Mouse (Mus musculus) T-helper 2 cell (primary cell): ENCODE data around the gene Tmigd3.

Experiments
- in situ Hi-C: fragments of 300-600 bp; cut with MboI, MseI; formaldehyde crosslinking; loops from one replicate; pipeline ENCODE4 v1.15.1; 2025; ENCODE audit warnings: high pct_unique_total_duplicates

Gene Tmigd3

GRCm38 (mm10) chr3:105870558-105870957 lies at the start of gene Tmigd3, which contains the start of gene Adora3:
Gene Tmigd3, plus strand, starts transcription at chr3:105870903.
Gene Adora3, plus strand, starts transcription at chr3:105870858.
- in situ Hi-C loops: loop anchor here (25.0 kb wide), 1 partner anchor 658 kb away; no protein-coding TSS in a partner anchor

DNA sequence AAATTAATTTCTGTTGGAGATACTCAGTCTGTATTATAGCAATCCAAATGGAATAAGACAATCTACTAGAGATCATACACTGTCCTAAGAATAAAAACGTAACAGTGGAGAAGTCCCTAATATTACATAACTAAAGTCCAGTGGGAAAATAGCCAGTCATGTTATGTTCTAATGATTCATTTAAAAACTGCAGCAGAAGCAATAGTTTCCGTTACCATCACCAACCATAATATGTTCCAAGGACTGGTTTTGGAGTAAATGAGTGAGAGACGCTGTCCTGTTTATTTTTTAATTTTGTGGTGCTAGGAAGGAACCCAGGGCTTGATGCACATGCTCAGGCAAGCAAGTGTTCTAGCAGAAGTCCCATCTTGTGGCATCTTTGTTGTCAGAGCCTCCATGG lies 49.2 kb upstream of the Tmigd3 start:
- in situ Hi-C loops: no loop called here

DNA sequence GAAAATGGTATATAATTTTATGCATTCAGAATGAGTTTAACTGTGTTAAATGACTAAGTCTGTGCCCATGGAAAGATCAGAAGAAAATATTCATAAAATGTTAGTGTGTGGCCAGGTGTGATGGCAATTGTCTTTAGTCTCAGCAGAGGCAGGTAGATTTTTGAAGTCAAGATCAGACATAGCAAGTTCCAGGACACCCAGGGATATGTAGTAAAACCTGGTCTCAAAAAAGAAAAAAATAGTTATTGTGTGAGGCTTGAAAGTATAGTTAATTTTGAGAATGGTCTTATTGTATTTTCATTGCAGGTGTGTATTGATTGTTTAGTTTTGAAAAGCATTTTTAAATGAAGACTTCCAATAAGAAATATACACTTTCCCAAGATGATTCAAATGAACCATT lies 47.1 kb upstream of the Tmigd3 start:
- in situ Hi-C loops: no loop called here

DNA sequence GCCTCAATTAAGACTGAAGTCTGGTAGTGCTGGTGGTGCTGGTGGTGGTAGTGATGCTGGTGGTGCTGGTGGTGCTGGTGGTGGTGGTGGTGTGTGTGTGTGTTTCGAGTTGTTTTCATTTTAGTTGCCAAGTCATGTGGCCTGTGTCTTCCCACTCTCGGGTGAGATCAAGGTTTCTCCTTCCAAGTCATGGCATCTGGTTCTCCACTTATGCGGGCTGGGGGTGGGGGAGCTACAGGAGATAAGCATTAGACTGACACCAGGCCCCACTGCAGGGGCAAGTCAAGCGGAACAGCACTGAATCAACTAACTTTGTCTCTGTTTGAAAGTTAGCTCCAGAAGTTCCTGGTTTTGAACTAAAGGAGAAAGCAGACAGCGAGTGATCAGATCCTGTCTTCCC lies 46.6 kb upstream of the Tmigd3 start:
- in situ Hi-C loops: no loop called here

GRCm38 (mm10) chr3:105824704-105825103 lies 46.0 kb upstream of the Tmigd3 start:
- in situ Hi-C loops: no loop called here

GRCm38 (mm10) chr3:105825501-105826161 lies 45.1 kb upstream of the Tmigd3 start:
- in situ Hi-C loops: no loop called here

- in situ Hi-C loops: no loop called here
Measured at GRCm38 (mm10) chr3:105831584-105831983, 39.1 kb upstream of the Tmigd3 start.

GRCm38 (mm10) chr3:105835875-105836274 lies 34.8 kb upstream of the Tmigd3 start:
- in situ Hi-C loops: no loop called here

DNA sequence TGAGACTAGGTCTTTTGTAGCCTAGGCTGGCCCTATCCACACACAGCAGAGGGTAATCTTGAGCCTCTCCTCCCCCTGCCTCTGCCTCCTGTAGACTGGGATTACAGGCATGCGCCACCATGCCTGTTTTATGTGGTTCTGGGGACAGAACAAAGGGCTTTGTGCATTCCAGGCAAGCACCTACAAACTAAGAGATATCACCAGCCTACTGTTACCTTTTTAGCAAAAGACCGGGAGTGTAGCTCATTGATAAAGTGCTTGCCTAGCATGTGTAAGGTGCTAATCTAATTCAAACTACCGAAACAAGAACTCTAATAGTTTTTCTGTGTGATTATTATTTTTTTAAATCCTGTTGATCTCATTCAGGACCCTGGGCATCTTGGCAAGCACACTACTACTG lies 33.8 kb upstream of the Tmigd3 start:
- in situ Hi-C loops: no loop called here

DNA sequence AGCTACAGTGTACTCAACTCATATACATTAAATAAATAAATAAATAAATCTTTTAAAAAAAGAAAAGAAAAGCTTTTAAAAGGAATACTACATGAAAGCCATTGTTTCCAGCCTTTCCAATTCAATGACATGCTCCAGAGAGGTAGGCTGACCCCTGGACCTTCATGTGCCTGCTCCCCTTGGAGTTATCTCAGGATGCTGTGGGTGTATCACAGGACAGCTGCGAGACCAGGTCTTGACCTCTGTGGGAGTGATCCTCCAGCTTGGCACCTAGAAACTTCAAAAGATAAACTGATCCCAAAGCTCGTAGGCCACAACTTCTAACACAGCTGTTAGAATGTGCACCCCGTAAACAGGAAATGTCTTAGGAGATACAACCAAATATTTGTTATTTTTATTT lies 32.0 kb upstream of the Tmigd3 start:
- in situ Hi-C loops: no loop called here

DNA sequence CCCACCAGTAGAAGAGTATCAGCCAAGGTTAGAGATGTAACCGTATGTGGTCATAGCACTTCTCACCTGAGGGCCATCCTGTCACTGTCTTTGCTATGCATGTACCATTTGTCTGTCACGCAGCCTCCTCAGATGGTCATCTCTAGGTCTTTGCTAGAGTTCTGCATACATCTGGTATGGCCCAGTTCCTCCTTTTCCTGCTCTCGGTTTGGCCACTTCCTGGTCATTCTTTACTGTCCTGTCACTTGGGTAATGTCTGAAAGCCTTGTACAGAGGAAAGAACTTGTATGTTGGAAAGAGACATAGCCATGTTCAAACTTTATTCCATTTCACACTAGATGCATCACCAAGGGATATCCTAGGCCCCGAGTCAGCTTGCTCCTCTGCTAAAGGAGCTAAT lies 30.9 kb upstream of the Tmigd3 start:
- in situ Hi-C loops: loop anchor here (10.0 kb wide), 1 partner anchor 1615 kb away; the partner anchor contains the start of gene Magi3

GRCm38 (mm10) chr3:105846294-105847069 lies 24.2 kb upstream of the Tmigd3 start:
- in situ Hi-C loops: loop anchor here (10.0 kb wide), 1 partner anchor 1622 kb away; the partner anchor contains the start of gene Magi3

DNA sequence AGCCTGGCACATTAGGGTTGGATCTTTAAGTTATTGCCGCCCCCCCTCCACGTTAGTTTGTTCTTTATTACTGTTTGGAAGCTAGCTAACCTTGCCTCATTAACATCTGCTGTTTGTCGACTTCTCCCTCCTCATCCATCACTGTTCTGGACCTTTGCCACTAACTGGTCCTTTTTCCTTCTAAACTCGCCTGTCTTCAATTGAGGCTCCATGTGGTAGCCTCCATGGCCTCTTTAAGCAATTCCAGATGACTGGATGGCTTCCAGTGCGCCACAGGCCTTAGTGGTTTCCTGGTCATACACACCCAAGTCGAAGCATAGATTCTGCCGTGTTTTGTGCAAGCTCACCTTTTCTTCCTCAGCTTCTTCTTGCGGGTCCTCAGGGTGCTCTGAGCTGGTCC lies 16.9 kb upstream of the Tmigd3 start:
- in situ Hi-C loops: loop anchor here (25.0 kb wide), 1 partner anchor 641 kb away; no protein-coding TSS in a partner anchor

GRCm38 (mm10) chr3:105854786-105855185 lies 15.9 kb upstream of the Tmigd3 start:
- in situ Hi-C loops: loop anchor here (25.0 kb wide), 1 partner anchor 642 kb away; no protein-coding TSS in a partner anchor

GRCm38 (mm10) chr3:105857513-105857912 lies 13.2 kb upstream of the Tmigd3 start:
- in situ Hi-C loops: loop anchor here (25.0 kb wide), 1 partner anchor 645 kb away; no protein-coding TSS in a partner anchor

- in situ Hi-C loops: loop anchor here (25.0 kb wide), 1 partner anchor 650 kb away; no protein-coding TSS in a partner anchor
Measured at GRCm38 (mm10) chr3:105861747-105862366, 8.8 kb upstream of the Tmigd3 start.

GRCm38 (mm10) chr3:105864123-105864522 lies 6.6 kb upstream of the Tmigd3 start:
- in situ Hi-C loops: loop anchor here (25.0 kb wide), 1 partner anchor 652 kb away; no protein-coding TSS in a partner anchor

GRCm38 (mm10) chr3:105865122-105865521 lies 5.6 kb upstream of the Tmigd3 start:
- in situ Hi-C loops: loop anchor here (25.0 kb wide), 1 partner anchor 653 kb away; no protein-coding TSS in a partner anchor

- in situ Hi-C loops: loop anchor here (25.0 kb wide), 1 partner anchor 656 kb away; no protein-coding TSS in a partner anchor
Measured at GRCm38 (mm10) chr3:105868135-105868534, 2.6 kb upstream of the Tmigd3 start.

DNA sequence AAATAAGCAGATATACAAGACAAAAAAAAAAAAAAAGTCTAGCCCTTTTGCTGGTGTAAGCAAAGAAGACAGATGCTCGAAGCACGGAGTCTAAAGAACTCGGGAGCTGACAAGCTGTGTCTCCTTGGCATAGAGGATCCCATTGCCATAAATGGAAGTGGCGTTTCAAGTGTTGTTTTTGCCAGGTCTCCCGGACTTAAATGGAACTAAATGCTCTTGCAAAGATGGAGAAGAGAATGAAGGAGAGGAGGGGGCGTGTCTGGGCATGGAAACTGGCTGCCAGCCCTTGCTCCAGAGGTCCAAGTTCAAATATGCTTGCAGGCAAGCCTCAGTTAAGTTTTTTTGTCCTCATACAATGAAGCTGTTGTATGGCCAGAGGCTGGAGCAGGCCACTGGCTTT lies 1.3 kb downstream of the Tmigd3 start:
- in situ Hi-C loops: loop anchor here (25.0 kb wide), 1 partner anchor 660 kb away; no protein-coding TSS in a partner anchor

DNA sequence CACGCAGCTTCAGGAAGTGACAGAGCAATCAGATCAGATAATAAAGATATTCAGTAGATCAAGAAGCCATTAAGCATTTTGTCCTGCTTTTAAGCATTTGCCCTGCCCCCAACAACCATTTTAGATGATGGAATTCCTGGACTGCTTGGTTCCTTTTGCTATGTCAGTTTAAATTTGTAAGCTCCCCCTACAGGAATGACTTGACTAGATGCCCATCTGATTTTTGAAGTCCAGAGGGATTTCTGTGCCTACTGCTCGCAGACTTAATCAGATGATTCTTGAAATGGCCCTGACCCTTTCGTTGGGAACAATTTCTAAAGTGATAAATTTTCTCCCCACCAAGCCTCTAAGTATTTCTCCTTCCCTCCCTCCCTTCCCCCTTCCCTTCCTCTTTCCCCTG lies 1.9 kb downstream of the Tmigd3 start:
- in situ Hi-C loops: loop anchor here (25.0 kb wide), 1 partner anchor 660 kb away; no protein-coding TSS in a partner anchor
